ENCODE assay signal across 8 mouse cellular contexts in genomic region chrX:41401590-41402240, GRCm38 (mm10). TPM values are rescaled to one million over a fixed set of nuclear protein-coding genes. Genes with fewer than 3 reads are reported as not detected.
DNase-seq lines count a peak whose midpoint lies in the region; ATAC-seq lines count a peak whose summit lies in the region.

No protein-coding gene starts in this region.

- H3K9me3 ChIP-seq in heart, embryonic 12.5 days (replicated peaks) = no peaks in the 10 kb centered on the region
- no peaks in the 10 kb centered on the region for H3K9me3 ChIP-seq in kidney, embryonic 15.5 days (replicated peaks)

- 13% methylated on average over 20 of the region's 20 CpGs for WGBS in heart, embryonic 12.5 days
- WGBS in kidney, embryonic 15.5 days = 14% methylated on average over 20 of the region's 20 CpGs

- H3K27ac ChIP-seq in brown adipose tissue, adult 24 weeks (replicated peaks; ENCODE audit: low read depth, low read length) = no peak overlapping the region
- H3K27ac ChIP-seq in heart, embryonic 12.5 days (ENCODE audit: poor library complexity, severe bottlenecking) = peak overlapping the region; percentile 38
- peak overlapping the region; percentile 45; the same call in 1 of the 2 replicates for H3K27ac ChIP-seq in kidney, embryonic 15.5 days

- H3K9ac ChIP-seq in heart, embryonic 12.5 days = peak overlapping the region; percentile 65
- H3K9ac ChIP-seq in kidney, embryonic 15.5 days = peak overlapping the region; percentile 36

- peak overlapping the region; percentile 44 for H3K4me3 ChIP-seq in brown adipose tissue, adult 24 weeks (ENCODE audit: insufficient read depth, low read depth, low read length)
- peak overlapping the region; percentile 54 for H3K4me3 ChIP-seq in heart, embryonic 12.5 days
- peak overlapping the region; percentile 48 for H3K4me3 ChIP-seq in kidney, embryonic 15.5 days (replicated peaks)

- peak; percentile 2 to 17 for DNase-seq in heart, adult 18-20 months
- DNase-seq in heart, adult 9 months (ENCODE audit: low spot score in 2 of 2) = no peak
- peak; percentile 4 for DNase-seq in thymus, postnatal 14 days

- peak overlapping the region; percentile 74 for H3K4me2 ChIP-seq in heart, embryonic 12.5 days
- H3K4me2 ChIP-seq in kidney, embryonic 15.5 days = peak overlapping the region; percentile 69

- no peak for ATAC-seq in heart, embryonic 12.5 days (ENCODE audit: insufficient number of reproducible peaks, low FRiP score)
- peak; percentile 31; the same call in 1 of the 2 replicates for ATAC-seq in kidney, embryonic 15.5 days (replicated peaks; ENCODE audit: low FRiP score)
- peak; percentile 53 for ATAC-seq in megakaryocyte, adult 5-6 weeks (ENCODE audit: poor library complexity, severe bottlenecking)
- no peak for ATAC-seq in cerebellum, adult (ENCODE audit: insufficient number of reproducible peaks, low FRiP score, low TSS enrichment)

- no peaks in the 10 kb centered on the region for H3K4me1 ChIP-seq in brown adipose tissue, adult 24 weeks (ENCODE audit: control insufficient read depth, insufficient read depth, insufficient read length, low read length)
- H3K4me1 ChIP-seq in heart, embryonic 12.5 days (replicated peaks) = peaks cover 6% of the 10 kb centered on the region; the same call in 1 of the 2 replicates
- H3K4me1 ChIP-seq in kidney, embryonic 15.5 days = peaks cover 7% of the 10 kb centered on the region; the same call in 1 of the 2 replicates

- 0 out of 2 replicates have a peak, but pooled peaks cover 4% of the 10 kb centered on the region for H3K27me3 ChIP-seq in heart, embryonic 12.5 days (replicated peaks)
- 0 out of 2 replicates have a peak, but pooled peaks cover 4% of the 10 kb centered on the region for H3K27me3 ChIP-seq in kidney, embryonic 15.5 days

- H3K36me3 ChIP-seq in heart, embryonic 12.5 days = no peaks in the 10 kb centered on the region
- no peaks in the 10 kb centered on the region for H3K36me3 ChIP-seq in kidney, embryonic 15.5 days

RNA-seq across cellular contexts. Expression of gene Gria3, which starts 1.1 kb away (rescaled TPM):
- total RNA-seq in heart, adult 18-20 months (2021) = 1 to 10 TPM; 1.3 to 3.0 TPM
- polyA plus RNA-seq in brown adipose tissue, adult 24 weeks (2012; ENCODE audit: insufficient read depth, insufficient read length, missing spikeins) = 0.28 and 1.3 TPM in 2 replicates
- polyA plus RNA-seq in heart, embryonic 12.5 days (2016; fragmentation: Nextera tagmentation; extraction: Ambion mirVana) = 6.9 and 7.3 TPM in 2 replicates
- polyA plus RNA-seq in kidney, embryonic 15.5 days (2015; fragmentation: Nextera tagmentation; extraction: Ambion mirVana) = 6.6 and 9.5 TPM in 2 replicates
- total RNA-seq in megakaryocyte, adult 5-6 weeks (2015) = 64.7 and 66.8 TPM in 2 replicates
- total RNA-seq in megakaryocyte, adult 5-6 weeks (2017) = 36.9 and 43.7 TPM in 2 replicates

Comparison
In these comparisons a context has a peak if more than half of its experiments do, and no peak if none do; other contexts are left out.
1. DNase-seq: peak in heart, adult 18-20 months (2 of 2) and thymus, postnatal 14 days (single experiment); none in heart, adult 9 months (0 of 2).
2. ATAC-seq: peak in kidney, embryonic 15.5 days (single experiment) and megakaryocyte, adult 5-6 weeks (single experiment); none in heart, embryonic 12.5 days (single experiment) and cerebellum, adult (single experiment).
3. Peak in every context shown above with its lines, with median percentiles within 50 percentile points of each other: H3K4me3 ChIP-seq.